Comparison of ENCODE assay signal across 9 mouse cellular contexts in genomic region chr4:57812916-57813575, GRCm38 (mm10).
A peak's percentile ranks its signal among the peaks of the same experiment; 100 is the strongest.
DNase-seq lines count a peak whose midpoint lies in the region; ATAC-seq and TF ChIP-seq lines count a peak whose summit lies in the region.
"Had no signal": no experiment of that assay in that cellular context is flagged by ENCODE, and none has a peak within 500 bp of the region (broad histone marks: within the 10 kb centered on the region; RNA-seq: fewer than 3 reads in every experiment).

No protein-coding gene starts in this region.

- DNase-seq in cerebellum, postnatal 14 days = peak; percentile 71
- DNase-seq in cerebellum, adult 9-11 months = no peak
- peak; percentile 29 for DNase-seq in CD4-positive, CD25-positive, alpha-beta regulatory T cell, adult 2 months (ENCODE audit: low read depth, low spot score)
- DNase-seq in kidney, postnatal 36 days = peak; percentile 55 to 69
- no peak for DNase-seq in forebrain, embryonic 14.5 days (ENCODE audit: low spot score)

- no peaks in the 10 kb centered on the region; the same call in none of the 2 replicates for H3K9me3 ChIP-seq in heart, embryonic 12.5 days (replicated peaks)
- H3K9me3 ChIP-seq in forebrain, embryonic 15.5 days = no peaks in the 10 kb centered on the region
- H3K9me3 ChIP-seq in forebrain, embryonic 14.5 days (replicated peaks; ENCODE audit: control insufficient read depth, low read length) = no peaks in the 10 kb centered on the region

- peak overlapping the region; percentile 33; the same call in 1 of the 2 replicates for H3K4me2 ChIP-seq in heart, embryonic 12.5 days
- no peak overlapping the region for H3K4me2 ChIP-seq in myocyte (ENCODE audit: low read depth)
- H3K4me2 ChIP-seq in forebrain, embryonic 15.5 days (replicated peaks) = no peak overlapping the region
- H3K4me2 ChIP-seq in forebrain, embryonic 14.5 days (ENCODE audit: low read length) = no peak overlapping the region

- peaks cover 39% of the 10 kb centered on the region for H3K79me2 ChIP-seq in myocyte (ENCODE audit: control insufficient read depth, insufficient read depth)

- peak overlapping the region; percentile 96 for H3K27ac ChIP-seq in heart, embryonic 12.5 days (ENCODE audit: poor library complexity, severe bottlenecking)
- H3K27ac ChIP-seq in forebrain, embryonic 15.5 days (replicated peaks) = no peak overlapping the region
- no peak overlapping the region for H3K27ac ChIP-seq in forebrain, embryonic 14.5 days (ENCODE audit: low read depth, low read length)

- H3K36me3 ChIP-seq in heart, embryonic 12.5 days = peaks cover 12% of the 10 kb centered on the region
- H3K36me3 ChIP-seq in myocyte (ENCODE audit: control insufficient read depth, insufficient read depth) = peaks cover 14% of the 10 kb centered on the region
- no peaks in the 10 kb centered on the region for H3K36me3 ChIP-seq in forebrain, embryonic 15.5 days
- no peaks in the 10 kb centered on the region for H3K36me3 ChIP-seq in forebrain, embryonic 14.5 days (ENCODE audit: control insufficient read depth, insufficient read depth, low read length)

- peaks cover 37% of the 10 kb centered on the region for H3K4me1 ChIP-seq in heart, embryonic 12.5 days (replicated peaks)
- H3K4me1 ChIP-seq in forebrain, embryonic 15.5 days = no peaks in the 10 kb centered on the region
- H3K4me1 ChIP-seq in forebrain, embryonic 14.5 days (ENCODE audit: control insufficient read depth, insufficient read depth, low read length) = no peaks in the 10 kb centered on the region

- no peak overlapping the region for H3K4me3 ChIP-seq in heart, embryonic 12.5 days
- H3K4me3 ChIP-seq in myocyte = no peak overlapping the region
- H3K4me3 ChIP-seq in forebrain, embryonic 15.5 days = no peak overlapping the region
- no peak overlapping the region for H3K4me3 ChIP-seq in forebrain, embryonic 14.5 days (ENCODE audit: low read depth, low read length)
- H3K4me3 ChIP-seq: erythroblast, embryonic 14.5 days had no signal

- no peak overlapping the region for H3ac ChIP-seq in myocyte (ENCODE audit: control insufficient read depth, insufficient read length)

- H3K9ac ChIP-seq in heart, embryonic 12.5 days = 0 out of 2 replicates have a peak overlapping the region, but pooled peaks have one; percentile 61
- H3K9ac ChIP-seq in forebrain, embryonic 15.5 days (replicated peaks) = no peak overlapping the region
- H3K9ac ChIP-seq in forebrain, embryonic 14.5 days (ENCODE audit: low read length) = no peak overlapping the region

- no peak for TF ChIP-seq POLR2A in myocyte (IDR thresholded peaks at IDR 0.05; ENCODE audit: insufficient read length, low read depth)

- 13% methylated on average over 7 of the region's 7 CpGs for WGBS in heart, embryonic 12.5 days
- WGBS in forebrain, embryonic 15.5 days = 52% methylated on average over 7 of the region's 7 CpGs
- 57% methylated on average over 7 of the region's 7 CpGs for WGBS in forebrain, embryonic 14.5 days

- peak; percentile 90 for ATAC-seq in heart, embryonic 12.5 days (ENCODE audit: insufficient number of reproducible peaks, low FRiP score)
- no peak for ATAC-seq in forebrain, embryonic 15.5 days (replicated peaks)
- ATAC-seq in forebrain, embryonic 14.5 days = no peak

- H3K27me3 ChIP-seq in heart, embryonic 12.5 days (replicated peaks) = no peaks in the 10 kb centered on the region
- H3K27me3 ChIP-seq in myocyte (ENCODE audit: control insufficient read depth, insufficient read depth, insufficient read length) = no peaks in the 10 kb centered on the region
- no peaks in the 10 kb centered on the region for H3K27me3 ChIP-seq in forebrain, embryonic 15.5 days
- H3K27me3 ChIP-seq in forebrain, embryonic 14.5 days (replicated peaks; ENCODE audit: control insufficient read depth, insufficient read depth, low read length) = no peaks in the 10 kb centered on the region

TF ChIP-seq in myocyte, 11 proteins besides CTCF, POLR2A, EP300 and RAD21:
- peak in 2 of 3 experiments; percentile 5 to 53 for TF ChIP-seq MYOD1 (IDR thresholded peaks at IDR 0.05; ENCODE audit: control insufficient read depth in 1 of 3, insufficient read length in 2 of 3, low read depth in 2 of 3)
- TF ChIP-seq USF1 (IDR thresholded peaks at IDR 0.05; ENCODE audit: low read depth) = no peak
- TF ChIP-seq REST (IDR thresholded peaks at IDR 0.05; ENCODE audit: insufficient read depth, insufficient read length) = no peak
- no peak for TF ChIP-seq TCF12 (IDR thresholded peaks at IDR 0.05; ENCODE audit: insufficient read depth, poor library complexity, severe bottlenecking)
- TF ChIP-seq MAX (IDR thresholded peaks at IDR 0.05; ENCODE audit: low read depth) = no peak
- TF ChIP-seq TCF3 (IDR thresholded peaks at IDR 0.05; ENCODE audit: insufficient read length, low read depth) = no peak
- no peak for TF ChIP-seq E2F4 (IDR thresholded peaks at IDR 0.05; ENCODE audit: insufficient read depth)
- TF ChIP-seq POLR2AphosphoS2 (IDR thresholded peaks at IDR 0.05; ENCODE audit: insufficient read length, low read depth) = no peak
- peak in 2 of 3 experiments; percentile 55 to 75 for TF ChIP-seq MYOG (IDR thresholded peaks at IDR 0.05; ENCODE audit: control insufficient read depth in 1 of 3, insufficient read depth in 1 of 3, insufficient read length in 2 of 3, low read depth in 2 of 3)

Comparison
In these comparisons a context has a peak if more than half of its experiments do, and no peak if none do; other contexts are left out.
1. DNase-seq: peak in cerebellum, postnatal 14 days (2 of 2), CD4-positive, CD25-positive, alpha-beta regulatory T cell, adult 2 months (single experiment) and kidney, postnatal 36 days (2 of 2); none in cerebellum, adult 9-11 months (single experiment) and forebrain, embryonic 14.5 days (single experiment).